12 mouse cellular contexts compared by ENCODE assay signal in genomic region chr6:112246636-112247035, GRCm38 (mm10). TPM values are rescaled to one million over a fixed set of nuclear protein-coding genes. Genes with fewer than 3 reads are reported as not detected.
"Had no signal": no experiment of that assay in that cellular context is flagged by ENCODE, and none has a peak within 500 bp of the region (broad histone marks: within the 10 kb centered on the region; RNA-seq: fewer than 3 reads in every experiment).

No protein-coding gene starts in this region.

- ATAC-seq: liver, postnatal 0 days; midbrain, embryonic 13.5 days; midbrain, embryonic 15.5 days had no signal

- DNase-seq: liver, postnatal 0 days; lung, adult 2 months; lung, postnatal 14 days; lung, postnatal 36 days; right cerebral cortex, postnatal 14 days; thymus, adult 18-20 months; thymus, postnatal 14 days; thymus, postnatal 36 days had no signal

RNA-seq across cellular contexts. Expression of gene Lmcd1, which starts 26.9 kb away (rescaled TPM):
- total RNA-seq: monocyte, adult 5-6 weeks; neutrophil, adult 5-6 weeks had no signal
